Mouse (Mus musculus) CD4-positive, CD25-positive, alpha-beta regulatory T cell (primary cell): ENCODE results near the gene Olfr850. TPM values are rescaled to one million over a fixed set of nuclear protein-coding genes. Genes with fewer than 3 reads are reported as not detected.

ENCODE experiments used
- polyA plus RNA-seq: library from polyadenylated mRNA; unstranded; fragments of 100-300 nt; shearing (Covaris generic); gene quantifications from one replicate; pipeline ENCODE4 v1.2.1, GENCODE M21; 2017

The Olfr850 gene
- polyA plus RNA-seq = not detected

DNA sequence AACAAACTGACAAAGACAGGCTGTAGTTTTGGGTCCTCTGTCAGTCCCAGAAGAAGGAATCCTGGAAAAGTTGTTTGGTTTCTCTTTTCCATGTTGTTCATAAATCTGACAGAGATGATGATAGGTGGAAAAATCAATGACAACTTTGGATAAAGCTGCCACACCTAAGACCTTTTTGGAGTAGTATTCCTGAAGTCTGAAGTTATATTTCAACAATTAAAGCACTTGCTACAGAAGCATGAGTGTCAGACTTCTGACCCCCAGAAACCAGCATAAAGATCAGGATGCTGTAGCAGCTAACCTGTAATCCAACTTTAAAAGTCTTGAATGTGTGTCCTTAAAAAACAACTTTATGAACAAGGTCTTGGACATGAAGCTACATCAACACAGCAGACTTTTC, at the start of gene Olfr850:
Olfr850 (minus strand) TSS at position 101 of the 400 bp plus-strand sequence.

GRCm38 (mm10) chr9:19492995-19493394, 14.9 kb upstream of the Olfr850 start, which contains the start of gene Olfr851:
TSS of gene Olfr851 (plus strand) at chr9:19493295.

GRCm38 (mm10) chr9:19439966-19440365, 38.1 kb downstream of the Olfr850 start, which contains the start of gene Olfr849:
TSS of gene Olfr849 (plus strand) at chr9:19440266.

Other genes with a start within 250 kb of the Olfr850 start
- gene Olfr843, start 226.3 kb downstream of the Olfr850 start, polyA plus RNA-seq = 0.04 TPM
- not detected for gene Olfr844, start 161.9 kb downstream of the Olfr850 start, polyA plus RNA-seq
- not detected for gene Olfr845, start 141.8 kb downstream of the Olfr850 start, polyA plus RNA-seq
- gene Olfr846, start 114.2 kb downstream of the Olfr850 start, polyA plus RNA-seq = not detected
- gene Olfr847, start 99.6 kb downstream of the Olfr850 start, polyA plus RNA-seq = not detected
- not detected for gene Olfr849, start 38.0 kb downstream of the Olfr850 start, polyA plus RNA-seq
- not detected for gene Olfr851, start 15.0 kb upstream of the Olfr850 start, polyA plus RNA-seq
- gene Olfr853, start 62.8 kb upstream of the Olfr850 start, polyA plus RNA-seq = not detected
- gene Olfr854, start 89.1 kb upstream of the Olfr850 start, polyA plus RNA-seq = not detected
- gene Olfr855, start 104.4 kb upstream of the Olfr850 start, polyA plus RNA-seq = not detected
- gene Zfp317, start 143.9 kb upstream of the Olfr850 start, polyA plus RNA-seq = 33.6 TPM
- gene Olfr857, start 231.2 kb upstream of the Olfr850 start, polyA plus RNA-seq = not detected